Mouse (Mus musculus): ENCODE measurements around the gene Pus10. TPM values are rescaled to one million over a fixed set of nuclear protein-coding genes. Genes with fewer than 3 reads are reported as not detected.

Gene Pus10
- polyA plus RNA-seq, 1 experiment, result 4.8 TPM

DNA sequence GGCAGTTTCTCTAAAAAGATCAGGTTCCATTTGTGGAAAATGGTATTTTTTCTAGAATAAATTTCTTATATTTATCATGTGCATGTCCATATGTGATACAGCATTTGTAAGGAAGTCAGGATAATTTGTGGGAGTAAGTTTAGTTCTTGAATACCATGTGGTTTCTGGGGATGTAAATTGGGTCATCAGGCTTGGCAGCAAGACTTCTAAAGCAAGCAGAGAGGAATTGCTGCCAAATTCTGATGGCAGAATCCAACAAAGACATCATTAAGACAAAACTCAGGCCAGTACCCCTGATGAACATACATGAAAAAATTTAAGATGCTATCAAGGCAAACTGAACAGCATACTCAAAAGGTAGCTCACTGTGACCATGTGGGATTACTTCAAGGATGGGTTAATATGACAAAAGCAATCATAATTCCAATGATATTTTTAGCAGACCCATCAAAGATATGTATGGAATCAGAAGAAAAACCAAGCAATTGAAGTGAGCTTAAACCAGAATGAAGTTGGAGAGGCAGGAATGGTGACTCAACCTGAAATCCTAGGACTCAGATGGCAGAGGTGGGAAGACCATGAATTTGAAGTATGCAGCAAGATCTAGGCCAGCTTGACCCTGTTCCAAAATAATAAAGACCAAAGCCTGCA, 70.5 kb downstream of the Pus10 start:
- Histone ChIP-seq H3K36me3 (ENCODE audit: control insufficient read depth, insufficient read depth, low read length) (peaks cover 6% of the 10 kb centered on the region; the same call in 1 of the 2 replicates), H3K27me3 (ENCODE audit: control insufficient read depth, insufficient read depth, low read length) (no peaks in the 10 kb centered on the region), H3K4me1 (replicated peaks; ENCODE audit: control insufficient read depth, insufficient read depth, low read length) (no peaks in the 10 kb centered on the region), H3K4me3 (ENCODE audit: control insufficient read depth, insufficient read depth, low read length) (no peak overlapping the region), H3K27ac (ENCODE audit: control insufficient read depth, insufficient read depth, low read length) (no peak overlapping the region)
- no peak for DNase-seq
- TF ChIP-seq CTCF (IDR thresholded peaks at IDR 0.05; ENCODE audit: borderline replicate concordance, control insufficient read depth, extremely low read depth, insufficient read depth, low read length, poor library complexity) (no peak), POLR2A (IDR thresholded peaks at IDR 0.05; ENCODE audit: control insufficient read depth, extremely low read depth, insufficient read depth, low read length, poor library complexity) (no peak)

DNA sequence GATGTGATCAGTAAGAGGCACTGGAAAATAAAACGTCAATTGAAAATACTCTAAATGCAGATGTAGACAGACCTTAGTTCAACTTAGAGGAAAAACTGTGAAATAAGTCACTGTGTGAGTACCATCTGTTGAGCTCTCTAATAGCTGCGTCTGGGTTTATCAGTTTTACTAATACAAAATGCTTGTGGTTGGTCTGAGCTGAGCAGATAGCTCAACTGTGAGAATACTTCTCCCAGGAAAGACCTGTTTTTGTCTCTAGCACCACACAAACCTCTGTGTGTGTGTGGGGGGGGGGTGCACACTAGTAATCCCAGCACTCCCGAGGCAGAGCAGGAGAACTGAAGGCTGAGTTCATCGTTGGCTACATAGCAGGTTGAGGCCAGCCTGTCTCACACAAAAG, 75.4 kb downstream of the Pus10 start:
- H3K4me3 ChIP-seq (ENCODE audit: control insufficient read depth, insufficient read depth, low read length), result no peak overlapping the region
- peaks cover 14% of the 10 kb centered on the region for H3K36me3 ChIP-seq (ENCODE audit: control insufficient read depth, insufficient read depth, low read length)
- no peak overlapping the region for H3K27ac ChIP-seq (ENCODE audit: control insufficient read depth, insufficient read depth, low read length)
- H3K4me1 ChIP-seq (replicated peaks; ENCODE audit: control insufficient read depth, insufficient read depth, low read length), result no peaks in the 10 kb centered on the region
- TF ChIP-seq POLR2A (IDR thresholded peaks at IDR 0.05; ENCODE audit: control insufficient read depth, extremely low read depth, insufficient read depth, low read length, poor library complexity) (no peak), CTCF (IDR thresholded peaks at IDR 0.05; ENCODE audit: borderline replicate concordance, control insufficient read depth, extremely low read depth, insufficient read depth, low read length, poor library complexity) (no peak)
- 93% methylated on average over 4 of the region's 4 CpGs for WGBS
- H3K27me3 ChIP-seq (ENCODE audit: control insufficient read depth, insufficient read depth, low read length), result no peaks in the 10 kb centered on the region
- DNase-seq, result no peak

DNA sequence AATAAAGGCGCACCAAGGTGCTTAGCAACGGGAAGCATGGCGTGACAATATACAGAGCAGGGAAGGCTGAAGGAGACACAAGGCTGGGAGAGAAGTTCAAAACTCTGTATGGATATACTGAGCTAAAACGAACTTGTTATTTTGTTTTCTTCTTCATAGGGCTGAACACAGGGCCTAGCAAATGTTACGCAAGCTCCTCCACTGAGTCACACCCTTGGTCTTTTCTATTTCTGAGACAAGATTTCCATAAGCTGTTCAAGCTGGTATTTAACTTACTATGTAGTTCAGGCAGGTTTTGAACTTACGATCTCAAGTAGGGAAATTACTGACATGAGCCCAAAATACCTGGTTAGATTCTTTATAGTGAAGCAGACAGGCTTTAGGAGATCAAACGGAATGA, 75.9 kb downstream of the Pus10 start:
- Histone ChIP-seq H3K4me1 (replicated peaks; ENCODE audit: control insufficient read depth, insufficient read depth, low read length) (no peaks in the 10 kb centered on the region), H3K27me3 (ENCODE audit: control insufficient read depth, insufficient read depth, low read length) (no peaks in the 10 kb centered on the region), H3K27ac (ENCODE audit: control insufficient read depth, insufficient read depth, low read length) (no peak overlapping the region), H3K4me3 (ENCODE audit: control insufficient read depth, insufficient read depth, low read length) (no peak overlapping the region), H3K36me3 (ENCODE audit: control insufficient read depth, insufficient read depth, low read length) (peaks cover 14% of the 10 kb centered on the region)
- 96% methylated on average over 7 of the region's 7 CpGs for WGBS
- TF ChIP-seq POLR2A (IDR thresholded peaks at IDR 0.05; ENCODE audit: control insufficient read depth, extremely low read depth, insufficient read depth, low read length, poor library complexity) (no peak), CTCF (IDR thresholded peaks at IDR 0.05; ENCODE audit: borderline replicate concordance, control insufficient read depth, extremely low read depth, insufficient read depth, low read length, poor library complexity) (no peak)
- no peak for DNase-seq

DNA sequence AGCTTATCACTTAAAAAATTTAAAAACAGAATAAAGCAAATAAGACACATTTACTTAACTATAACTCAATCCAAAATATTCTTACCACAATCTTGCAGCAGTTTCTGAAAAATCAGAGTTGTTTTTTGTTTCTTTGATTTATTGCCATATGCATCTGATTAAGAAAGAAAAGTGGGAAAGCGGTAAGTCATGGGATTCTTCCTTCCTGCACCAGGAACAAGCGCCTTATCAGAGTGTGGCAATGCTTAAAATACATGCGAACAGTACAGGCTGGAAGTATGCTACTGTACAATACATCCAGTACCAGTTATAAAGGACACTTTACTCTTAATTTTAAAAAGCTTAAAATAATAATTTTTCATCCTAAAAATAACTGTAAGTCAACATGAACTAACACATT, 78.9 kb downstream of the Pus10 start:
- no peak for DNase-seq
- Histone ChIP-seq H3K4me1 (replicated peaks; ENCODE audit: control insufficient read depth, insufficient read depth, low read length) (no peaks in the 10 kb centered on the region), H3K4me3 (ENCODE audit: control insufficient read depth, insufficient read depth, low read length) (no peak overlapping the region), H3K36me3 (ENCODE audit: control insufficient read depth, insufficient read depth, low read length) (peaks cover 12% of the 10 kb centered on the region), H3K27ac (ENCODE audit: control insufficient read depth, insufficient read depth, low read length) (no peak overlapping the region), H3K27me3 (ENCODE audit: control insufficient read depth, insufficient read depth, low read length) (no peaks in the 10 kb centered on the region)
- 96% methylated on average over 3 of the region's 3 CpGs for WGBS
- TF ChIP-seq POLR2A (IDR thresholded peaks at IDR 0.05; ENCODE audit: control insufficient read depth, extremely low read depth, insufficient read depth, low read length, poor library complexity) (no peak), CTCF (IDR thresholded peaks at IDR 0.05; ENCODE audit: borderline replicate concordance, control insufficient read depth, extremely low read depth, insufficient read depth, low read length, poor library complexity) (no peak)

DNA sequence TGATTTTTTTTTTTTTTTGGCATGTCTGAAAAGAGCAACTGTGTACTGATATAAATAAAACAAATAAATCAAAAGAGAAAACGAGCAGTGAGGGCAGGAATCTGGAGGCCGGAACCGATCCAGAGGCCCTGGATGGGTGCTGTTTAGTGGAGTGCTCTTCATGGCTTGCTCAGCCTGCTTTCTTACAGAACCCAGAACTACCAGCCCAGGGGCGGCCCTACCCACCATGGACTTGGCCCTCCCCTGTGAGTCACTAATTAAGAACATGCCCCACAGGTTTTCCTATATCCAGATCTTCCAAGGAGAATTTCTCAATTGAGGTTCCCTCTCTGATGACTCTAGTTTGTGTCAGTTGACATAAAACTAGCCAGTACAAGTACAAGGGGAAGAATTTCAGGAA, 80.6 kb downstream of the Pus10 start:
- no peak for DNase-seq
- Histone ChIP-seq H3K4me3 (ENCODE audit: control insufficient read depth, insufficient read depth, low read length) (no peak overlapping the region), H3K27ac (ENCODE audit: control insufficient read depth, insufficient read depth, low read length) (no peak overlapping the region), H3K27me3 (ENCODE audit: control insufficient read depth, insufficient read depth, low read length) (no peaks in the 10 kb centered on the region), H3K36me3 (ENCODE audit: control insufficient read depth, insufficient read depth, low read length) (peaks cover 12% of the 10 kb centered on the region), H3K4me1 (replicated peaks; ENCODE audit: control insufficient read depth, insufficient read depth, low read length) (no peaks in the 10 kb centered on the region)
- 91% methylated on average over 4 of the region's 4 CpGs for WGBS
- TF ChIP-seq CTCF (IDR thresholded peaks at IDR 0.05; ENCODE audit: borderline replicate concordance, control insufficient read depth, extremely low read depth, insufficient read depth, low read length, poor library complexity) (no peak), POLR2A (IDR thresholded peaks at IDR 0.05; ENCODE audit: control insufficient read depth, extremely low read depth, insufficient read depth, low read length, poor library complexity) (no peak)

DNA sequence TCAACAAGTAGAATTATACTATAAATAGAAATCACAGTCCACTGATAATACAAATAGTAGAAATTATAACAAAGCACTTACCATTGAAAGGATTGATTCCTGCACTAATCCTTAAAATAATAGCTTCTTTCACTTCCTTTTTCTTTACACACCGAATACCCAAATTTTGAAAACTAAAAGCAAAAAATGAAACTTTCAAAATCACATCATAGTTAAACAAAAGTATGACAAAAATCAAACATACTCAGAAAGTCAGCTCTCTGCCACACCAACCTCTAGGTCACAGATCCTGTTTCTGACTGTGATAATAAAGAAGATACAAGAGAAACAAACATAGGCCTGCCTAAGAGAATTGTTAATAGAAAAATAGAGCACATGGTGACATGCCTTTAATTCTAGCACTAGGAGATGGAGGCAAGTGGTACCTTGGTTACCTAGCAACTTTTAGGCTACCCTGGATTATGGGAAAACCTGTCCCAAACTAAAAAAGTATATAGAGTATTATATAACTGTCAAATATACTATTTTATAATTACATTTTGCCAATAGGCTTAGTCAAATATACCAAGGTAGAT, 87.7 kb downstream of the Pus10 start:
- WGBS, result 74% methylated on average over 1 of the region's 1 CpGs

DNA sequence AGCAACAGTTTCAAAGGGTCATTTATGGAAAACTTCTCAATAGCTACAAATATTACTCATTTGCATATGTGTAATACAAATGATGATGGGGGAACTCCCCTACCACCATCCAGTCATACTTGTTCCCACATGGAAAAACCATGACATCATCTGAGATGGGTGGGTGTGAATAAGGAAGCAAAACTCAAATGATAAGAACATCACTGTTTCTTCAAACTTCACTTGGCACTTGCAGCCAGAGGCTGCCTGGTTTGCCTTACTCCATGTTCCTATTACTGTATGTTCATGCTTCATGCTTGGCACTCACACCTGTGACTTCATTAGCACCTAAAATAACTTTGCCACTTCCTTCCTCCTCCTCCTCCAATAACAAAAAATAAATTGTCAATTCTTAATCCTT, 88.9 kb downstream of the Pus10 start:
- TF ChIP-seq POLR2A (IDR thresholded peaks at IDR 0.05; ENCODE audit: control insufficient read depth, extremely low read depth, insufficient read depth, low read length, poor library complexity), result no peak
- TF ChIP-seq CTCF (IDR thresholded peaks at IDR 0.05; ENCODE audit: borderline replicate concordance, control insufficient read depth, extremely low read depth, insufficient read depth, low read length, poor library complexity), result no peak
- no peaks in the 10 kb centered on the region for H3K4me1 ChIP-seq (replicated peaks; ENCODE audit: control insufficient read depth, insufficient read depth, low read length)
- no peak overlapping the region for H3K4me3 ChIP-seq (ENCODE audit: control insufficient read depth, insufficient read depth, low read length)
- DNase-seq, result no peak
- no peaks in the 10 kb centered on the region for H3K27me3 ChIP-seq (ENCODE audit: control insufficient read depth, insufficient read depth, low read length)
- H3K27ac ChIP-seq (ENCODE audit: control insufficient read depth, insufficient read depth, low read length), result no peak overlapping the region
- 0 out of 2 replicates have a peak, but pooled peaks cover 8% of the 10 kb centered on the region for H3K36me3 ChIP-seq (ENCODE audit: control insufficient read depth, insufficient read depth, low read length)

More for the DNA sequence above, 87.7 kb downstream of the Pus10 start:
- H3K4me1 ChIP-seq (replicated peaks; ENCODE audit: control insufficient read depth, insufficient read depth, low read length), result no peaks in the 10 kb centered on the region
- H3K4me3 ChIP-seq (ENCODE audit: control insufficient read depth, insufficient read depth, low read length), result no peak overlapping the region
- TF ChIP-seq POLR2A (IDR thresholded peaks at IDR 0.05; ENCODE audit: control insufficient read depth, extremely low read depth, insufficient read depth, low read length, poor library complexity), result no peak
- H3K36me3 ChIP-seq (ENCODE audit: control insufficient read depth, insufficient read depth, low read length), result 0 out of 2 replicates have a peak, but pooled peaks cover 12% of the 10 kb centered on the region
- no peak for DNase-seq
- no peaks in the 10 kb centered on the region for H3K27me3 ChIP-seq (ENCODE audit: control insufficient read depth, insufficient read depth, low read length)
- H3K27ac ChIP-seq (ENCODE audit: control insufficient read depth, insufficient read depth, low read length), result no peak overlapping the region
